In the genomic region with DNA sequence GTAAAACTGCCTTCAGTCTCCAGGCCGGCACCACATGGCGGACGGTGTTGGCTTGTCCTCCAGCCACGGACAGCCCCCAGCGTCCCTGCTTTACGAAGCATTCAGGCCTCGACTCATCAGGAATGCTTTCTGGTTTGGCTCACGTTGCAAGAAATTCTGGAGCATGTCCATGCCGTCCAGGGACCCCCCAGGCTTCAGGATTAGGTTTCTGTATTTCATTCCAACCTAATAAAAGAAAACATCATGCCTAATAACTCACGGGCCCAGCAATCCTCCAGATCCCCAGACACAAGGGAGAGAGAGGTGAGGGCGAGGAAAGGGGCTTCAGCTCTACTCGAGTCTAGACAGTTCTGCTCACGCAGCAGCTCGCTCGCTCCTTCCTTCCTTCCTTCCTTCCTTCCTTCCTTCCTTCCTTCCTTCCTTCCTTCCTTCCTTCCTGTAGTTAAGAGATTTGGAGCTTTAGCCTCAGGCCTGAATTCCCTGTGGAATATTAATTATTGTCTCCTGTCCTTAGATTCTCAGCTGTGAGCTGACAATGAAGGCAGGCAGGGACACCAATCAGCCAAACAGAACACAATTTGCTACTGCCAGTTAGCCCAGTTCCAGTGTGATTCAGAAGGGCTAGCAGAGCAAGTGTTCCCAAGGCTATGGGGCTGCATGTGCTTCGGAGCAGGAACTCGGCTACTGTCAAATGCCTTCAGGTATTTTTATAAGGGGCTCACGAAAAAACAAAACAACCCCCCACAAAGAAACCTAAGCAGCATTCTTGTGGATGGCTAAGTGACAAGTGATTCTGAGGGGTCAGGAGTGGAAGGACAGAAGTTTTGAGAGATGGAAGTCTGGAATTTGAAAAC, we compare ENCODE assay signal across 8 mouse cellular contexts.
DNase-seq lines count a peak whose midpoint lies in the region.

No protein-coding gene starts in this region.

- DNase-seq in gastrocnemius, postnatal 10 days = peak; percentile 36
- no peak for DNase-seq in gastrocnemius, adult 8-10 months (ENCODE audit: low spot score in 2 of 2)
- DNase-seq in retina, postnatal 1 day = peak; percentile 33
- no peak for DNase-seq in retina, embryonic 14.5 days (ENCODE audit: low spot score)
- peak; percentile 62 for DNase-seq in kidney, postnatal 10 days
- no peak for DNase-seq in T-cell, adult 2 months (ENCODE audit: low spot score)
- no peak for DNase-seq in adrenal gland, postnatal 14 days
- DNase-seq in layer of hippocampus, postnatal 14 days (ENCODE audit: low spot score in 2 of 2) = no peak

Comparison
In these comparisons a context has a peak if more than half of its experiments do, and no peak if none do; other contexts are left out.
1. DNase-seq: peak in gastrocnemius, postnatal 10 days (single experiment), retina, postnatal 1 day (single experiment) and kidney, postnatal 10 days (single experiment); none in gastrocnemius, adult 8-10 months (0 of 2), retina, embryonic 14.5 days (single experiment), T-cell, adult 2 months (single experiment), adrenal gland, postnatal 14 days (single experiment) and layer of hippocampus, postnatal 14 days (0 of 2).